Mouse (Mus musculus) stomach, postnatal 0 days (tissue): Measurements from ENCODE around the gene Glb1. TPM values are rescaled to one million over a fixed set of nuclear protein-coding genes. Genes with fewer than 3 reads are reported as not detected.

Experiments
- ATAC-seq: fragments of 200-750 bp; cut with Nextera tagmentation; 2 replicates; pipeline ENCODE4 v1.8.0; 2017; ENCODE audit not compliant: low FRiP score, low TSS enrichment
- DNase-seq: peaks from one replicate; pipeline ENCODE4 v3.0.0-alpha.2; 2016; ENCODE audit warnings: low spot score
- H3K27ac ChIP-seq: fragments of 300-500 bp; sonication (generic); replicated peaks from 2 replicates; pipeline ENCODE4 v1.5.1; 2014; ENCODE audit warnings: mild to moderate bottlenecking, control low read depth
- H3K27me3 ChIP-seq: fragments of 300-500 bp; sonication (generic); 2 replicates; pipeline ENCODE4 v1.6.1; 2014; ENCODE audit warnings: low read length; ENCODE audit not compliant: control insufficient read depth, insufficient read depth
- H3K36me3 ChIP-seq: fragments of 300-500 bp; sonication (generic); 2 replicates; pipeline ENCODE4 v1.6.1; 2014; ENCODE audit warnings: low read length, mixed read lengths; ENCODE audit not compliant: control insufficient read depth, insufficient read depth
- H3K4me1 ChIP-seq: fragments of 300-500 bp; sonication (generic); replicated peaks from 2 replicates; pipeline ENCODE4 v1.6.1; 2014; ENCODE audit warnings: antibody characterized with exemption; ENCODE audit not compliant: control insufficient read depth, insufficient read depth
- H3K4me2 ChIP-seq: fragments of 300-500 bp; sonication (generic); replicated peaks from 2 replicates; pipeline ENCODE4 v1.6.1; 2014; ENCODE audit warnings: low read depth, mild to moderate bottlenecking, control low read depth, moderate library complexity
- H3K4me3 ChIP-seq: fragments of 300-500 bp; sonication (generic); 2 replicates; pipeline ENCODE4 v1.5.1; 2014; ENCODE audit warnings: low read depth, low read length, control low read depth
- H3K9ac ChIP-seq: fragments of 300-500 bp; sonication (generic); 2 replicates; pipeline ENCODE4 v1.6.1; 2014; ENCODE audit warnings: mild to moderate bottlenecking, low read length, control low read depth, mixed read lengths
- H3K9me3 ChIP-seq: fragments of 300-500 bp; sonication (generic); 2 replicates; pipeline ENCODE4 v1.6.1; 2016; ENCODE audit warnings: low read length; ENCODE audit not compliant: control insufficient read depth
- CTCF ChIP-seq: IDR thresholded peaks from 2 replicates; pipeline ENCODE4 v1.5.1; 2016; ENCODE audit warnings: antibody characterized with exemption, low read depth, mild to moderate bottlenecking, moderate library complexity
- EP300 ChIP-seq: optimal IDR thresholded peaks from 2 replicates; pipeline ENCODE3; 2016; ENCODE audit warnings: antibody characterized with exemption
- whole genome bisulfite sequencing: fragments of 180-500 bp; shearing (Covaris S2); extraction: QIAGEN DNeasy Blood & Tissue Kit; methylation state at CpG from one replicate; pipeline ENCODE4 v1.1.7; 2014; 5-methylcytosine and 5-hydroxymethylcytosine counted together
- polyA plus RNA-seq: library from polyadenylated mRNA; unstranded; fragments of >200 nt; fragmentation: Nextera tagmentation; extraction: Ambion mirVana; gene quantifications from 2 replicates; pipeline ENCODE4 v1.2.1, GENCODE M21; 2015

Gene Glb1
- polyA plus RNA-seq, 1 experiment from 2014 or later = 28.2 TPM

GRCm38 (mm10) chr9:114449120-114449754 lies 48.4 kb downstream of the Glb1 start:
- 81% methylated on average over 13 of the region's 13 CpGs for whole genome bisulfite sequencing
- peak; percentile 40; the same call in 1 of the 2 replicates for ATAC-seq
- DNase-seq = no peak
- no peak overlapping the region for H3K4me2 ChIP-seq
- H3K9me3 ChIP-seq = no peaks in the 10 kb centered on the region
- TF ChIP-seq CTCF = no peak
- TF ChIP-seq EP300 = no peak
- no peaks in the 10 kb centered on the region for H3K36me3 ChIP-seq
- H3K4me3 ChIP-seq = no peak overlapping the region
- H3K27me3 ChIP-seq = no peaks in the 10 kb centered on the region
- H3K4me1 ChIP-seq = no peaks in the 10 kb centered on the region
- no peak overlapping the region for H3K9ac ChIP-seq
- H3K27ac ChIP-seq = no peak overlapping the region

DNA sequence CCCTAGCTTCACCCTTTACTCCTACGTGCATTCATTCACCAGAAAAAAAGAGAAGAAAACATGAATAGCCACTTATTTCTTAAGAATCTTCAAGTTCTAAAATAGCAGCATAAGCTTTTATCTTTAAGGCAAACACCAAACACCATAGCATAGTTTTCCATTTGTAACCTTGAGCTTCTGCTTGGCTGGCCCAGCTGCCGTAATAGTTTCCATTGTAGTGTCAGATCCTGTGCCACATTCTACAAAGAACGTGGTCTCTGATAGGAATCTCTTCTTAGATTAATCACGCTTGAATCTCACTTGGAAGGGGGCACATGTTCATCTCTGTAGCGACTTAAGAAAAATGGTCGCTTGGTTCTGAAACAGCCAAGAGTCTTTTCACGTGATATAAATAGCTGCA lies 50.7 kb downstream of the Glb1 start:
- Histone ChIP-seq H3K4me3 (no peak overlapping the region), H3K4me1 (no peaks in the 10 kb centered on the region), H3K27me3 (no peaks in the 10 kb centered on the region), H3K27ac (no peak overlapping the region), H3K36me3 (no peaks in the 10 kb centered on the region), H3K4me2 (no peak overlapping the region), H3K9me3 (no peaks in the 10 kb centered on the region), H3K9ac (no peak overlapping the region)
- TF ChIP-seq CTCF (no peak), EP300 (no peak)
- 84% methylated on average over 7 of the region's 7 CpGs for WGBS
- no peak for DNase-seq
- ATAC-seq = no peak

GRCm38 (mm10) chr9:114452418-114452817 lies 51.5 kb downstream of the Glb1 start:
- ATAC-seq (no peak), DNase-seq (no peak)
- Histone ChIP-seq H3K9ac (no peak overlapping the region), H3K27ac (no peak overlapping the region), H3K4me3 (no peak overlapping the region), H3K4me1 (no peaks in the 10 kb centered on the region), H3K4me2 (no peak overlapping the region), H3K9me3 (no peaks in the 10 kb centered on the region), H3K36me3 (no peaks in the 10 kb centered on the region; the same call in 1 of the 2 replicates), H3K27me3 (no peaks in the 10 kb centered on the region)
- TF ChIP-seq EP300 (no peak), CTCF (no peak)
- WGBS = 96% methylated on average over 6 of the region's 6 CpGs

- Histone ChIP-seq H3K9ac (no peak overlapping the region), H3K27me3 (no peaks in the 10 kb centered on the region), H3K36me3 (peaks cover 3% of the 10 kb centered on the region; the same call in 1 of the 2 replicates), H3K4me1 (no peaks in the 10 kb centered on the region), H3K4me3 (no peak overlapping the region), H3K9me3 (no peaks in the 10 kb centered on the region), H3K4me2 (no peak overlapping the region), H3K27ac (no peak overlapping the region)
- 66% methylated on average over 2 of the region's 2 CpGs for WGBS
- ATAC-seq = no peak
- DNase-seq = no peak
- TF ChIP-seq CTCF (no peak), EP300 (no peak)
These were observed 54.5 kb downstream of the Glb1 start for GRCm38 (mm10) chr9:114455420-114455819.

DNA sequence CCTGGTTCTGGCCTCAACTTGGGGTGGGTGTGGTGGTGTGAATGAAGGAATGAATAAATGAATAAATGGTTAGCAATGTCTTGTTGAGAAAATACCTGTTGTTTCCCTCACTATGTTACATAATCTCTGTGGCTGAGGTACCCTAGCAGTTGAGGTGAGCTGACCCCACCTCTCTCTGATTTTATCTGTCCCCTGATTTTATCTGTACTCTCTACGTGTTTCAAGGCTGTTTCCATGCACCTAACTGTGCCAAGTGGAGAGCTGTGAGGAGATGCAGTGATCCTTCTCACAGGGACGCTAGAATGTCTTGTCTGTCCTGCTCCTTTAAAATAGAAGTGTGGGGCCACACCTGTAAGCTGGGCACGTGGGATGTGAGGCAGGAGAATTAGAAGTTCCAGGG lies 57.6 kb downstream of the Glb1 start:
- ATAC-seq = no peak
- TF ChIP-seq CTCF = no peak
- TF ChIP-seq EP300 = no peak
- H3K36me3 ChIP-seq = peaks cover 3% of the 10 kb centered on the region

GRCm38 (mm10) chr9:114462569-114462968 lies 61.7 kb downstream of the Glb1 start:
- no peak overlapping the region for H3K9ac ChIP-seq
- H3K9me3 ChIP-seq = no peaks in the 10 kb centered on the region
- H3K36me3 ChIP-seq = peaks cover 6% of the 10 kb centered on the region
- DNase-seq (no peak), ATAC-seq (no peak)
- 90% methylated on average over 7 of the region's 7 CpGs for WGBS
- H3K27me3 ChIP-seq = no peaks in the 10 kb centered on the region
- no peak overlapping the region for H3K4me3 ChIP-seq
- H3K27ac ChIP-seq = no peak overlapping the region
- H3K4me2 ChIP-seq = no peak overlapping the region
- no peaks in the 10 kb centered on the region for H3K4me1 ChIP-seq
- TF ChIP-seq CTCF = no peak
- no peak for TF ChIP-seq EP300

More for the DNA sequence above, 57.6 kb downstream of the Glb1 start:
- Histone ChIP-seq H3K4me2 (no peak overlapping the region), H3K27me3 (no peaks in the 10 kb centered on the region), H3K9ac (no peak overlapping the region), H3K9me3 (no peaks in the 10 kb centered on the region), H3K27ac (no peak overlapping the region), H3K4me1 (no peaks in the 10 kb centered on the region), H3K4me3 (no peak overlapping the region)
- 71% methylated on average over 3 of the region's 3 CpGs for WGBS
- DNase-seq = no peak
